Mouse (Mus musculus) midbrain, embryonic 13.5 days (tissue): ENCODE data around the gene Tppp2. TPM values are rescaled to one million over a fixed set of nuclear protein-coding genes. Genes with fewer than 3 reads are reported as not detected.

ENCODE experiments used
- polyA plus RNA-seq: library from polyadenylated mRNA; unstranded; fragments of >200 nt; fragmentation: Nextera tagmentation; extraction: Ambion mirVana; gene quantifications from 2 replicates; pipeline ENCODE4 v1.2.1, GENCODE M21; 2015

Gene Tppp2
- polyA plus RNA-seq, 1 experiment from 2014 or later: not detected

Other genes starting within 250 kb of the Tppp2 start
- gene Gm17079, start 223.0 kb upstream of the Tppp2 start, polyA plus RNA-seq: not detected in 2 replicates
- not detected in 2 replicates for gene Gm5800, start 201.2 kb upstream of the Tppp2 start, polyA plus RNA-seq
- gene Ang4, start 144.8 kb upstream of the Tppp2 start, polyA plus RNA-seq: not detected in 2 replicates
- gene AY358078, start 118.4 kb upstream of the Tppp2 start, polyA plus RNA-seq: not detected in 2 replicates
- gene Ear6, start 64.7 kb upstream of the Tppp2 start, polyA plus RNA-seq: not detected in 2 replicates
- 82.7 and 87.6 TPM in 2 replicates for gene Mettl17, start 33.6 kb upstream of the Tppp2 start, polyA plus RNA-seq
- 1.8 and 2.0 TPM in 2 replicates for gene Slc39a2, start 25.5 kb upstream of the Tppp2 start, polyA plus RNA-seq
- 66.6 and 69.7 TPM in 2 replicates for gene Ndrg2, start 4.3 kb upstream of the Tppp2 start, polyA plus RNA-seq
- gene Rnase13, start 4.3 kb downstream of the Tppp2 start, polyA plus RNA-seq: not detected in 2 replicates
- gene Arhgef40, start 66.3 kb downstream of the Tppp2 start, polyA plus RNA-seq: 82.2 and 86.2 TPM in 2 replicates
- gene Tmem253, start 97.2 kb downstream of the Tppp2 start, polyA plus RNA-seq: 0.82 and 0.92 TPM in 2 replicates
- gene Zfp219, start 102.3 kb downstream of the Tppp2 start, polyA plus RNA-seq: 56.0 and 63.6 TPM in 2 replicates
- gene Olfr221, start 124.0 kb downstream of the Tppp2 start, polyA plus RNA-seq: not detected in 2 replicates
- gene Hnrnpc, start 185.6 kb downstream of the Tppp2 start, polyA plus RNA-seq: 705 and 728 TPM in 2 replicates
- gene Rpgrip1, start 192.3 kb downstream of the Tppp2 start, polyA plus RNA-seq: 60.6 and 69.4 TPM in 2 replicates